Mouse (Mus musculus) adrenal gland (tissue): ENCODE measurements around the gene Ccdc73.

Experiments
- intact Hi-C: fragments of 180-260 bp; cut with DNase I; formaldehyde crosslinking; loops from one replicate; pipeline ENCODE4 v1.15.1; 2025

Gene Ccdc73

DNA sequence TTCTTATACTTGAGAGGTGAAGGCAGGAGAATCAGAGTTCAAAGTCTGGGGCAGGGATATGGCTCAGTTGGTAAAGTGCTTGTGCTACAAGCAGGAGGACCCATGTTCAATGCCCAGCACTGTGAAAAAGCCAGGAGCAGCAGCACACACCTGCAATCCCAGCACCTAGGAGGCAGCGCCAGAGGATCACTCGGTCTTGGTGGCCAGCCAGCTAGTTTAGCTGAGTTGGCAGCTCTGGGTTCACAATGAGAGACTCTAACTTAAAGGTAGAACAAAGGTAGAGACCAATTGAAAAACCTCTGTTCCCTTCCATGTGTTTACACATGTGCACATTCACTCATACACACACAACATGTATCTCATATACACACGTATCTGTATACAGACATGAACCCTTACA is 1.5 kb downstream of the Ccdc73 start:
- intact Hi-C loops = no loop called here

DNA sequence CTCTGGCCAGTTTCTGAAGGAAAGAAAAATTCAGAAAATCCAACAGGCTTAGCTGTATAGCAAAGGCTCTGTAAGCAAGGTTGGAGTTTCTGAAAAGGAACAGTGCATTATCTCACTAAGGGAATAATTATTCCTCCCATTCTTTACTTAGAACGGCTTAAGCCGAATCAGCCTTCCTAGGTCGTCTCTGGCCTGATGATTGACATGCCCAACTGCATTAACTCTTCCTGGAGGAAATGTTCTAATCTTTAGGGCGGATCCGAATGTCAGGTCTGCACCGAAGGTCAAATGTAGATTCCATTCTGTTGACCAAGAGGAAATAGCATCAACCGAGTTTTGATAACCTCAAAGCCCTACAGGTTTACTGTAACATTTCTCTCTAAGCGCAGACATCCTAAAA is 11.2 kb downstream of the Ccdc73 start:
- intact Hi-C loops = no loop called here

DNA sequence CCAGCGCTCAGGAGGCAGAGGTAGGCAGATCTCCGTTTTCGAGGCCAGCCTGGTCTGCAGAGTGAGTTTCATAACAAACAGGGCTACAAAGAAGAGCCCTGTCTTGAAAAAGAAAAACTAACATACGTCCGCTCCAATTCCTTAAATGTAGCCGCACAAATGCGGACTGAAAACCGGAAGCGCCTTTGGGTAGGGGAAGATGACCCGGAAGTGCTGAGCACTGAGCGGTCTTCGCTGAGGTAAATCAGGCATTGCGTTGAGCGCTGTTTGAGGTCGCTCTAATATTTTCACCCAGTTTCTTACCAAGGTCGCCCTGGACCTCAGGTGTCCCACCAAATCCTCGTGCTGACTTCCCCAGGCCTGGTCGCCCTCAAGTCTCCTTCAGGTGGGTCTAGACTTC is 18.5 kb downstream of the Ccdc73 start:
- intact Hi-C loops = loop anchor here (2.0 to 10.0 kb wide), 3 partner anchors 99 to 343 kb away; no protein-coding TSS in a partner anchor

GRCm38 (mm10) chr2:104887331-104887730 is 19.7 kb downstream of the Ccdc73 start:
- intact Hi-C loops = loop anchor here (2.0 to 10.0 kb wide), 3 partner anchors 97 to 341 kb away; no protein-coding TSS in a partner anchor

DNA sequence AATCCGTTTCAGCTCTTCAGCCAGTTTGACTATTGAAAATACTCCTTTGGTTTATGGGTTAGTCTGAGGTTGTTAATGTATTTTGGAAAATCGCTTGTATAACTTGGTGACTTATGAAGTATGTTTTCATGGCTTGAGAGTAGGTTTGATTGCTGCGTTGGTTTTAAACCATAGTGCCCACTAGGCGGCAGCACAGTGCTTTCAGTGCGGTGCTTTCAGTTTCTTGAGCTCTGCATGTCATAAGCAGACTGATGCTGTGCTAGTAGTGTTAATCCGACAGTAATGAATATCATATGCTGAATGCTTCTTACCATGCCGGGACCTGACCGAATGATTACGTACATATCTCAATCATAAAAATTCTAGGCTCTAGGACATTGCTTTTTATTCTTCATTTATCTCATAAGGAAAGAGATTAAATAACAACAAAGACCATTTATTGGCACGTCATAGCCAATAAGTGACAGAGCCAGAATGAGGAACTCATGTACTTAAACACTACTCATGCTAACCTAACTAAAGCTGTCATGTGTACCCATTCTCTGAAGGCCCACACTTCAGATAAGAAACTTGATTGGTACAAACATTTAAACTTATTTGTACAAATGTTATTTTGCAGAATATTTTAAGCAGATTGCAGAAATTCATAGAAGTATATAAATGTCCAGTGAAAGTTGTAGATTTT is 20.4 kb downstream of the Ccdc73 start:
- intact Hi-C loops = loop anchor here (2.0 to 10.0 kb wide), 3 partner anchors 97 to 341 kb away; no protein-coding TSS in a partner anchor

- intact Hi-C loops = no loop called here
Measured at GRCm38 (mm10) chr2:104899975-104900374, 32.4 kb downstream of the Ccdc73 start.

DNA sequence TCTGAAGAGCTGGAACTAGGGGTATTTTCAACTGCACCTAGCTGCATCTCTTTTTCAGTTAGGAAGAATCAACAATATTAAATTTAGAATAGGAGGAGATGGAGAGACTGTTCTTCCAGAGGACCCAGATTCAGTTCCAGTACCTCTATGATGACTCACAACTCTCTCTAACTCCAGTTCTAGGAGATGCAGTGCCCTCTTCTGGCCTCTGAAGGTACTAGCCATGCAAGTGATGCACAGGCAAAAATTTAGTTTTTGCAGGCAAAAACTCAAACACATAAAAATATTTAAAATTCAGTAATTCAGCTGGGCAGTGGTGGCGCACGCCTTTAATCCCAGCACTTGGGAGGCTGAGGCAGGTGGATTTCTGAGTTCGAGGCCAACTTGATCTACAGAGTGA is 48.1 kb downstream of the Ccdc73 start:
- intact Hi-C loops = no loop called here

DNA sequence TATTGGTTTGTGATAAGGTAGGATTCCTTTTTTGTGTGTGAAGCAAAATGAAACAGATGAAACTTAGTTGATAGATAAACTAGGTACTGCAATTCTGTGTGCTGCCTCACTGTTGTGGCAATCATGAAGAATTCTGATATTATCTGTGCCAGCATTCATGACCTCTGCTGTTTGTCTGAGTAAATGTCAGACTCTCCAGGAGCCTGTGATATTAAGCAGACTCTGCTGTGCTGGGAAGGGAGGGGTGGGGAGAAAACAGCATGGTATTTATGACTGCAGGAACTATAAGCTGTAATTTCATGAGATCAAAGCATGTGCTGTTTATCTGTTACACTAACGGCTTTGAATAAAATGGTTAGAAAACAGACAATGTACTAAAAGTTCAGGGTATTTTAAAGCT is 96.9 kb downstream of the Ccdc73 start:
- intact Hi-C loops = no loop called here

- intact Hi-C loops = loop anchor here (10.0 kb wide), 1 partner anchor 97 kb away; no protein-coding TSS in a partner anchor
Measured at GRCm38 (mm10) chr2:104981712-104982111, 114.1 kb downstream of the Ccdc73 start.

GRCm38 (mm10) chr2:104985796-104986195 is 118.2 kb downstream of the Ccdc73 start:
- intact Hi-C loops = loop anchor here (10.0 kb wide), 1 partner anchor 101 kb away; no protein-coding TSS in a partner anchor

DNA sequence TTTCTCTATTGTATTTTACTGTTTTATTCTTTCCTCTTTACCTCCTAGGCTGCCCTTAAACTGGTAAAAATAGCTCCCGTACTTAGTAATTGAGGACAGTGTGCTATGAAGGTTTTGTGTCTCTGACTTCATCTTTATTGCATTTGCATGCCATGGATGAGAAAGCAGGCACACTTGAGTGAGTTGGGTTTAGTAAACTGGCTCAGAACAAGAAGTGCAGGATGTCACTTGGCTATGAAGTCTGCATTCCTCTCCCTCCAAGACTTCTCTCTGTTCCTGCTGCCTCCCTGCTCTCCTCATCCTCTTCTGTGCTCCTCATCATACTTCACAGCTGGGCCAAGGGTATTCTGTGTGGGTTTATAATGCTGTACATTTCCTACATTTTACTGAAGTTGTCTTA is 121.4 kb downstream of the Ccdc73 start:
- intact Hi-C loops = loop anchor here (10.0 kb wide), 1 partner anchor 104 kb away; no protein-coding TSS in a partner anchor

DNA sequence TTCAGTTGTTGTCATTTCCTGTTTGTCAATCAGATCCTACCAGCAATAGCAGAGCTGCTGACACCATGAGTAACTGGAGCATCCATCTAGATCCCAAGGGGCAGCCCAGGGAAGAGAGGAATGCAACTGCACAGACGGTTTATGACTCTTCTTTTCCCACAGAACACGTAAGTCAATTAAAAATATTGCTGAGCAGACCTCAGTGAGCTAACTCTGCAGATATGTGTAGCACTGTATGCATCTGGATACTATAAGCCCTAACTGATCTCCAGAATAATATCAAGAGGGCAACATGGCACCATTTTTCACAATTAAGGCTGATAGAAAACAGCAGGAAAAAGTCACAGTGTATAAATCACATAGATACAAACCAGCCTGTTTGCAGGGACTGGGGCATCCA is 126.8 kb downstream of the Ccdc73 start:
- intact Hi-C loops = no loop called here

- intact Hi-C loops = no loop called here
Measured at GRCm38 (mm10) chr2:104996201-104996600, 128.6 kb downstream of the Ccdc73 start.

DNA sequence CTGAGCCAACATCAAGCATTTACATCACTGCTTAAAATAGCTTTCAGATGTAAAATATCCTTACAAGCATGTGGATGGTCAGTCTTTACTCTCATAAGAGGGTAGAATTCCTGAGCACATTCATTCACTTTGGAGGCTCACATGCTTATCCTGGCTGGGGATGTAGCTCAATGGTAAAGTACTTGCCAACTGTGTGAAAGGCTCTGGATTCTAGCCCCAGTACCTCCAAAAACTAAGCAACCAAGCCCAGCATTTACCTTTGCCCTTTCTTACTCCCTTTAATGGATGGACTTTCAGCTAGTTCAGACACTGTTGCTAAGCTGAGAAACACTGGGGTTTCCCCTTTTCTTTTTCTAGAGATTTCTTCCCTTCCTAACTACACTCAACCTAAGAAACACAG is 139.6 kb downstream of the Ccdc73 start:
- intact Hi-C loops = no loop called here

DNA sequence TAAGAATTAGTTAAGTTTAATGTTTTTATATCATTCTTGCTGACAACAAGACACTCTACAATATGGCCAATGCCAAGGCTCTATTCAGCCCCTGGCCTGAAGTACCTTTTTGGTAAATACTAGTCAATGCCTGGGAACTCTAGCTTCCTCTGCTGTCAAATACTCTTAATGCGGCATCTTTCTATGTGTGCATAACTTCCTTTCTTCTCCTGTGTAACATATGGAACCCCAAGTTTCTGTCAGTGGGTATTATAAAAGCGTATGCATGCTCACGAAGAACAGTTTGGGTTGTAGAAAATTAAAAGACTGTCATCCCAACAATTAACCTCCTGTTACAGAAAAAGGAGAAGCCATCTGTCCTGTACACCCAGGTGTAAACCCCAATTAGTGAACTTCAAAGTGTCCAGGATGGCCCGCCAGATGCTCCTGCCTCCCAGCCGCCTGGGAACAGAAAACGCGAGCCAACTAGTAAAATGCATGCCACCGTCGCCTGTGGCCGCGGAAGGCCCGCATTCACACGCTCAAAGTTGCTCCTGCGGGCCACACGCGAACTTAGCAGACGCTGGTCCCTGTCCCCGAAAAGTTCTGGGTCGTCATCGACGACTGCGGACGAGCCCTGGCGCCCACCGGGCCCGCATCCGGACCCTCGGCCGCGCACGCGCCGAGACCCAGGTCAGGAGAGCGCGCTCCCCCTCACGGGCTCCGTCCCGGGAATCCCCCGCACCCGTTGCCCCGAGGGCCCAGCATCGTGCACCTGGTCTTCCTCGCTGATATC is 148.8 kb downstream of the Ccdc73 start:
- intact Hi-C loops = no loop called here

- intact Hi-C loops = no loop called here
Measured at GRCm38 (mm10) chr2:105016967-105017287, 149.3 kb downstream of the Ccdc73 start, which contains the start of gene Eif3m. Eif3m (minus strand) TSS chr2:105017080.

DNA sequence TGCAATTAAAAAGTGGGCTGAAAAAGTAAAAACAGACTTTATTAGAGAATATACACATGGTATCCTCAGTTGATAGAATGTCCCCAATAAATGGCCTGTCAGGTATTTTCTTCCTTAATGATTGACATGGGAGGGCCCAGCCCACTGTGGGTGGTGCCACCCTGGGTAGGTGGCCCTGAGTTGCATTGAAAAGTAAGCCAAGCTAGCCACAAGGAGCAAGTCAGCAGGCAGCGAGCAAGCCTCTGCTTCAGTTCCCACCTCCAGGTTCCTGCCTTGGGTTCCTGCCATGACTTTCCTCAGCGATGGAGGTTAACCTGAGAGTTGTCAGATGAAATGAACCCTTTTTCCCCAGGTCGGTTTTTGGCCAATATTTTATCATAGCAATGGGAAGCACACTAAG is 150.2 kb downstream of the Ccdc73 start:
- intact Hi-C loops = no loop called here

DNA sequence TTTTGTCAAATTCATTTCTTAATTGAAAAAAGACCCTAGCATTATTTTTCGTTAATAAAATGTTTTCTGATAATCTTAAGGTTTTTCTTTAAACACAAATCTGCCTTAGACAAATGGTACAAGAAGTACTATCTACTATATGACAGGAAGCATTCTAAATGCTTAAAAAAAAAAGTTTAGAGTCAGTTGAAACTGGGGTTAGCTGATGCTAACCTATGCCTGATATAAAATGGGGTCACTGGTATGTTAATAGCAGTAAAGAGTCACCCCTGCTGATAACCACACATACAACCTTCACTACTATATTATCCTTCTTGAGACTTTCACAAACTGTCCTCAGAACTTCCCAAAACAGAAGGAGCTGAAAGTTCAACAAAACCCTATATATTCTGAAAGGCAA is 151.9 kb downstream of the Ccdc73 start:
- intact Hi-C loops = no loop called here

- intact Hi-C loops = no loop called here
Measured at GRCm38 (mm10) chr2:105021256-105021655, 153.7 kb downstream of the Ccdc73 start.

DNA sequence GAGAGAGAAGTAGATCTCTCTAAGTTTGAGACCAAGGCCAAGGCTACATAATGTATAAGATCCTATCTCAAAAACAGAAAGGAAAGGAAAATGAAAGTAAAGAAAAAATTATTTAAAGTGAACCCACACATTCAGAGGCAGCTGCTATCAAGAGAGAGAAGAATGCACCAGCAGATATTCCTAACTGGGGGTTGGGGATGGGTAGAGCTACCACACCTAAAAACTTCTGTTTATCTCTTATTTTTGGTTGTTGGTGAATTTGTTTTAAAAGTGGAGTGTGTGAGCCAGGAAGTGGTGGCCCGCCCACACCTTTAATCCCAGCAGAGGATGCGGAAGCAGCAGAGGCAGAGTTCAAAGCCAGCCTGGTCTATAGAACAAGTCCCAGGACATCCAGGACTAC is 154.2 kb downstream of the Ccdc73 start:
- intact Hi-C loops = no loop called here

GRCm38 (mm10) chr2:105023031-105023615 is 155.5 kb downstream of the Ccdc73 start:
- intact Hi-C loops = no loop called here

DNA sequence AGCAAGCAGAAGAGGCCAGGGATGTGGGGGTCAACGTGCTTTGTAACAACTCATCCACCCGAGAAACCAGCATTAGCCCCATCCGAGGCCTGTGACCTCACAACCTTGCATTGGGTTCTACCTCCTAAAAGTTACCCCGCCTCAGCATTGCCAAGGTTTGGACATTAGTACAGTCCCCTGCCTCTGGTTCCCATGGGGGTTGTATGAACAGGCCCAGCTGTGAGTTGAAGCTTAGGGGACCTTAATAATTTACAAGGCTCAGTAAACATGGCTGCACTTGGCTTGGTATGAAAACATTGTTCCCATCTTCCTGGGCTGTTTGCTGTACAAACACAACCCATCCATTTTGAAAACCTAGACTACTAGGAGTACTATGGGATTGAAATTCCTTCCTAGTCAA is 156.2 kb downstream of the Ccdc73 start:
- intact Hi-C loops = no loop called here
